Mouse (Mus musculus): ENCODE measurements around the gene Ppp1r3g. TPM values are rescaled to one million over a fixed set of nuclear protein-coding genes. Genes with fewer than 3 reads are reported as not detected.

Gene Ppp1r3g
- polyA plus RNA-seq (2017; shearing (Covaris generic)), result not detected

GRCm38 (mm10) chr13:35958539-35958938 lies at the start of gene Ppp1r3g:
TSS of gene Ppp1r3g (plus strand) at chr13:35958839.

Other genes with a start within 250 kb of the Ppp1r3g start
- 10 to 100 TPM in 1 of 2 experiments, 1 to 10 TPM in 1; 9.0 to 12.1 TPM for gene Rpp40, start 52.5 kb upstream of the Ppp1r3g start, polyA plus RNA-seq (2017; shearing (Covaris generic))
- gene Fars2, start 158.6 kb downstream of the Ppp1r3g start, polyA plus RNA-seq (2017; shearing (Covaris generic)), result 10 to 100 TPM; 20.7 to 35.2 TPM
- gene Lyrm4, start 158.7 kb downstream of the Ppp1r3g start, polyA plus RNA-seq (2017; shearing (Covaris generic)), result 10 to 100 TPM in 1 of 2 experiments, 1 to 10 TPM in 1; 6.6 to 12.9 TPM